Mouse (Mus musculus) urinary bladder, postnatal 25 days (tissue): ENCODE measurements at regions not wholly inside any gene's neighbourhood (a gene's known extent, or its start where the extent isn't known, plus 50 kb on each side); places are given as distances from the start of the nearest gene placed in this dataset.
"Not testable (repeated sequence)": the region's sequence is repeated elsewhere in the genome, so short reads cannot be mapped to it uniquely, and the experiment has no call there.

Experiments used
- DNase-seq: peaks from one replicate; pipeline ENCODE4 v3.0.0; 2022; ENCODE audit warnings: low spot score

DNA sequence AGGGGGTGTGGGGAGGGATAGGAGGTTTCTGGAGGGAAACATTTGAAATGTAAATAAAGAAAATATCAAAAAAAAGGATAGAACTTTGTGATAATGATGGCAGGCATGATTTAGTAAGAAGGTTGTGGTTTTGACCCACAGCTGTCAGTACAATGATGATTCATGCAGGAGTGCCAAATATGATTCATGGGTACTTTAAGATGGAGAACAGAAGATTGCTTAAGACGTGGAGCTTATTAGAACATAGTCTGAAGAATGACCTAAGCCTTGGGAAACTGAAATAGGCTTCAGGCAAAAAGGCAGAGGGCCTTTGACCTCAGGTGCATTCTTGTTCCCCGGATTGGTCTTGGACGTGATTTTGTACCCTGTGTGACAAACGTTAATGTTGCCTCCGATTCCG, 671.4 kb downstream of the Dad1 start:
- not testable (repeated sequence) for DNase-seq

DNA sequence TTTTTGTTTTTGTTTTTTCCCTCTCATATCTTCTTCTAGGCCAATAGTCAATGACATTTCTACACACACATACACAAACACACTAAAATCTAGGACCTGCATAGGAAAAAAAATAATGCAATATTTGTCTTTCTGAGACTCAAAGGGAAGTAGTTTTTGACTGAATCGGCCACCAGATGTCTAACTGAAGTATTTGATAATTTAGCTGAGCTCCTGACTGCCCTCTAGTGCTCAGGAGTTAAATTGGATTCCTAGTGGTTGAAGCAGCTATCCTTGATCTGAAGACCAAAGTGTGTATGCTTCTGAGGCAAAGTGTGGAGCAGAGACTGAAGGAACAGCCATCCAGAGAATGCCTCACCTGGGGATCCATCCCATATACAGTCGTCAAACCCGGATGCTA, 672.2 kb downstream of the Dad1 start:
- DNase-seq: not testable (repeated sequence)

DNA sequence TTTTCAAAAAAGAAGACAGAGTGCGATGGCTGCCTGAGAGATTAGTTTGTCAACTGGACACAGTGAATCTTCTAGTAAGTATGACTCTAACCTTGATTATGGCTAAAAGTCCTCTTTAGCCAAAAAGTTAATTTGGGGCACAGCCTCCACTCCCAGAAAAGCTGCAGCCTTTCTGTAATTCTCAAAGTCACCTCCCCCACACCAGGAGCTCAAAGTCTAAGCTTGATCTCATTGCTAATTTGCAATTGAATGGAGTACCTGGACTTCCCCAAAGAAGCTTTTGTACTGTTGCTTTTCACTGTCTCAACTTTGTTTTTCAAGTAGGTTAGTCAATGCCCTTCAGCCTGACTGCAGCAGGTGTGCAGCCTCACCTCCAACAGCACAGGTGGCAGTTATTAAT, 677.0 kb downstream of the Dad1 start:
- not testable (repeated sequence) for DNase-seq

DNA sequence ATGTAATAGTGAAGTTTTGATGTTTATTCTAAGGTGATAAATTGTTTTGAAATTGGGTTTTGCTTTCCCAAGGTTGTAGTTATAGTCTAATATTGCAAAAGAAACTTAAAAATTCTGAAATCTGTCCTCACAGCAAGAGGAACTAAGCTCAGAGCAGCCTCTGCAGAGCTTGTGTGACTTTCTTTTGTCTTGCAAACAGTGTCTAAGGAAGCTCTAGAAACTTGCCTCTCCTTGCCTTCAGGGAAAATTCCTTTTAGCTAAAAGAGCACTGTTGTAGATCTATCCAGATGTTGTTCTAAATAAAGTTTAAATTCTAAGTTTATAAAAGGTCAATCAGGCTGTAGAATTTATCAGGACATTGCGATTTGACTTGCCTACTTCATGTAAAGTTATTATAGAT, 681.2 kb downstream of the Dad1 start:
- DNase-seq: not testable (repeated sequence)

DNA sequence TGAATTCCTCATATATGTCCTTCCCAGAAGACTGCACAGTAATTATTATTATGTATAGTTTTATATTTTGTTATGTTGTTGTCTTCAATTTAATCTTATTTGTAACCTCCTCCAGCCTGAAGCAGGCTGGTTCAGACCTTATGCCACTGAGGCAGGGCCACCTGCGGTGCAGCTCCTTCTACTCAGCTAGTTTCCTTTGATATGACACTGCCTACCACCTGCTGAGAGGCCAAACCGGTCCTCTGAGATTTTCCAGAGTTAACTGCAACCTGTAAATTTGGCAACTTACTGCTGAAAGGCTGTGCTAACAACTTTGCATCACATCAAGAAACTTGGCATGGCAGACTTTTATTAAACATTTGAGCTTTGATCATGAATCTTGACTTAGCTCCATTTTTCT, 691.3 kb downstream of the Dad1 start:
- no peak for DNase-seq

DNA sequence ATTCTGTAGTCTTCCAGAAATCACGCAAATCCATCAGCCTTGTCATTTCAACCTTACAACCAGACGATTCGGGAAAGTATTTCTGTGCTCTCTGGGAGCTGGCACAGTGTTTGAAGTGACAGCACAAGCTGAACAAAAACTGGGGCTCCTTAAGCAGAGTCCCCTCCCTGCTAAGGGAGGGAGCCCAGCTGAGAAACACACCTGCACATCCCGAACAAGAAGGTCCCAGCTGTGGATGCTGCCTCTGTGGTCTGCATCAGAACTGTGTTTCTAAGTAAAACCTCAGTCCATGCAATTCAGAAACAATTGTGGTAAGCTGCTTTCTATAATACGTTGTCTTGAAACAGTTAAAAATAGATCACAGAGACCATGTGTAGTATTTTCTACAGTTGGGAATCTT, 693.8 kb downstream of the Dad1 start:
- not testable (repeated sequence) for DNase-seq

DNA sequence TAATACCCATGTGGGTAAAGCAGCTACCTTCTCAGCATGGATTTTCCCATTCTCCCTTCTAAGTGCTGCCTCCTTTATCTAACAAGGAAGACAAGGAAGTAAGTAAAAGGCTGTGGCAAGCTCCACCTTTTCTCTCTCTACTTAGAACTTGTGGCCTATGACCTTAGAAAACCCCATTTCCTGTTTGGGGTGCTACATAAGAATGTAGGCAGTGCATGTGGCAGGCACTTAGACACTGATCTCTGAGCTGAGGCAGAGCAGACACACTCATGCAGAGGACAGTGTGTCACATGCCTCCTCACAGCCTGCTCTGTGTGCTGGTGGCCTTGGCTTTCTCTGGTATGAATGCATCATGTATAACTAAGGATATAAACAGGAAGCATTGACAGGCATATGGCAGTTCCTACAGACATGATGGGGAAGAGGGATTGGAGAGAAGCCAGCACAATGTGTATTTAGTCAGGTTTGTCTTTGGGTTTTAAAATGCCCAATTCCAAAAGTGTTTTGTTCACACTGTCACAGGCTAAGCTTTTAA, 694.5 kb downstream of the Dad1 start:
- not testable (repeated sequence) for DNase-seq

DNA sequence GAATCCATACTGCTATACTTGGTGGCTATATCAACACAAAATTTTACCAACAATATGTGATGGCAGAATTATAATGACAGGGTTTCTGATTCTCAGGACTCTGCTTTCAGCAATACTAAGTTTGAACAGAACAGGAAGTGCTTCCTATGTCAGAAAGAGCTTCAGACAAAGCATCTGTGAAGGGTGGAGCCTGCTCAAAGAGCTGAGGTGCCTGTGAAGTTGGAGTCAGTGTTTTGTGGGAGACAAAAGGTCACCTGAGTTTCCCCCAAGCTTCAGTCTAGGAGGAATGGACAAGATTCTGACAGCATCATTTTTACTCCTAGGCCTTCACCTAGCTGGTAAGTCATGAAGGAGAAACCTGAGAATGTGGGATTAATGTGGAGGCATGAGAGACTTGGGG, 700.1 kb downstream of the Dad1 start:
- DNase-seq: no peak

DNA sequence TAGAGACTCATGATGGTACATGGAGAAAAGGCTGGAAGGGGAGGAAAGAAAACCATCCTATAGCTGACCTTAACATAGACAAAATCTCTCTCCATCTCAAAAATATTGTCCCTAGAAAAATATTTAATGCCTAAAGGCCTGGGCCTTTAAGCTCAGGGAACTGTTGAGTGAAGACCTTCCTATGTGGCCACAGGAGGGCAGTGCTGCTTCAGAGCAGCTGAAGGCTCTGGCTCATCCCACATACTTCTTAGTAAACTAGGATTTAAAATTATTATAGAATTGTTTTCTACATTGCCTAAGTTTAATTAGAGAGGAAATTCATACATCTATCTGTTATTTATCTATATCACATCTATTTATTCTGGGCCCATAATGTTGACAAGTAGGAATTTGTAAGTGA, 706.5 kb downstream of the Dad1 start:
- not testable (repeated sequence) for DNase-seq

DNA sequence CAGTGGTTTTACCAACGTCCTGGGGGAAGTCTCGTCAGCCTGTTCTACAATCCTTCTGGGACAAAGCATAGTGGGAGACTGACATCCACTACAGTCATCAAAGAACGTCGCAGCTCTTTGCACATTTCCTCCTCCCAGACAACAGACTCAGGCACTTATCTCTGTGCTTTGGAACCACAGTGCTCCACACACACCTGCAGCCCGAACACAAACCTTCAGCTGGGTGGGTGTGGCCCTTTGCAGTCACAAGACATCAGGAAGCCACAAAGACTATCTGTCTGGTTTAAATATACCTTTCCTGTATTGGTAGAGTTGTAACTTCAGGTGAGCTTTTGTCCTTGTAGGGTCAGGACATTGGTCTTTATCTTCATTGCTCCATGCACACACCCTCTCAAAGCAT, 708.6 kb downstream of the Dad1 start:
- DNase-seq: no peak

DNA sequence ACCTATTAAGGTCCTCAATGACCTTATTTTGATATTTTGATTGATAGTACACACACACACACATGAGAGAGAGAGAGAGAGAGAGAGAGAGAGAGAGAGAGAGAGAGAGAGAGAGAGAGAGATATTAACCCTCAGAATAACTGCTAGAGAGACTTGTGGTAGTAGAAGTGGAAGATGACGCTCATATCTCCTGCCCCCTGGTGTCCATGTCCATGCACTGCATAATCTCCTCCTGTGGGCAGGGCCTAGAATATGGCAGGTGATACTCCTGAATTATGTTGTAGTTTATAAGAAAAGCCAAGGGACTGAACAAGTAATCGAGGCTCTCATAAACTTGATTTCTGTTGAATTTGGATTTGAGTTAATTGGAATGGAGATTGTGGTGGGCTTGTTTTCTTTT, 712.3 kb downstream of the Dad1 start:
- peak; percentile 3 for DNase-seq

DNA sequence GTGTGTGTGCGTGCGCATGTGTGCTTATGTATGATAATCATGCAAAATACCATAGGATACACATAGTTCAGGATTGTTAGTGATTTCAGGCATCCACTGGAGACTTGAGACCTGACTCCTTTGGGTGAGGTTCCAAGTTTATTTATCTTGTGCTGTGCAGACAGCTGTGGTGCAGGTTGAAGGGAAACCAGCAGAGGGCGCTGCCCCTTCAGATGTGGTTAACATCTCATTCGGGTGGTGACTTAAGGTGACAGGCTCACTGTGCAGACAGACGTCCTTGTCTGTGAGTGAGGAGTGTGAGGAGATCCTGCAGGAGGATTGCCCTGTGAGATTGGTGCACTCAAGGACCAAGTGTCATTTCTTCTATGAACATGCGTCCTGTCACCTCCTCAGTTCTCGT, 716.0 kb downstream of the Dad1 start:
- not testable (repeated sequence) for DNase-seq

DNA sequence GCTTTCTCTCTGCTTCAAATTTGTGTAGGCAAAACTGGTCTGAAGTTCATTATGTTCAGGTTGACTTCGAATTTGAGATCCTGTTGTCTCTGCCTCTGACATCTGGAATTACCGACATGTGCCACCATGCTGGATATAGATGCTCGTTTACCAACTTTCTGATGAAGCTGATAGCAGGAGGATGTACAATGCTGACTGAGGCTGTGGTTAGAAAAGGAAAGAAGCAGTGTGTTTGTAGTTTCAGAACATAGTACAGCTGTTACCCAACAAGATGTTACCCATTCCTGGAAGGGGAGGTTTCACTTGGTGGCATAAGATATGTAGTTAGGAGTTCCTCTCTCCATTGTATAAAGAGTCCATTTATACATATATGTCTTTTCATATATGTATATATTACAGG, 730.5 kb downstream of the Dad1 start:
- DNase-seq: not testable (repeated sequence)

DNA sequence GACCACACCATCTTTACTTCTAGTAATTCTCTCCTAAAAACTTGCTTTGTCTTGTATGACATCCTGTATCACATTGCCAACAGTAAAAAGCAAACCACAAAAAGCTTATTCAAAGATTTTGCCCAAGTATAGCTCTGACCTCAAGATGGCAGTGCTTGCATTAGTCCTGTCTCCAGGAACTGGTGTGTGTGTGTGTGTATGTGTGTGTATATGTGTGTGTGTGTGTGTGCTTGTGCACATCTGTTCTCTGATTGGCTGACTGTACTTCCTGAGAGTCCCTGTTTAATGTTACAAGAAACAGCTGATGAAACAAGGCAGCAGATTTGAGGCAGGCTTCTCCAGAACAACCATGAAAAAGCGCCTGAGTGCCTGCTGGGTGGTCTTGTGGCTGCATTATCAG, 735.0 kb downstream of the Dad1 start:
- not testable (repeated sequence) for DNase-seq

DNA sequence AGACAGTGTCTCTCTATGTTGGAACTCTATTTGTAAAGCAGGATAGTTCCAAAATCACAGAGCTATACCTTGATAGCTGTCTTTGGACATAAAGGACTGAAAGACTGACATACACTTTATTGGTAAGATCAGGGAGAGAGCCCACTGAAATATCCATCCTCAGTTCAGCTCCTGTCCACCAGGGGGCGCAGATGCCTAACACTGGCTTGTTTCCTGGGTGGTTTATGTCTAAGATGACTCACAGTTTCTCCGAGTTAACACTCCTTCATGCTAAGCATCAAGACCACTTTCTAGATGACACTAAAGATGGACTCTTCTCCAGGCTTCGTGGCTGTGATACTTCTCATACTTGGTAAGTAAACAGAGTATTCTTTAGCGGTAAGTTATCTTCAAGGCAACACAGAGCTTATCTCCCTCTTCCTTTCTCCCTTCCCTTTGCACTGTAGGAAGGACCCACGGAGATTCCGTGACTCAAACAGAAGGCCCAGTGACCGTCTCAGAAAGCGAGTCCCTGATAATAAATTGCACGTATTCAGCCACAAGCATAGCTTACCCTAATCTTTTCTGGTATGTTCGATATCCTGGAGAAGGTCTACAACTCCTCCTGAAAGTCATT, 737.2 kb downstream of the Dad1 start:
- not testable (repeated sequence) for DNase-seq

DNA sequence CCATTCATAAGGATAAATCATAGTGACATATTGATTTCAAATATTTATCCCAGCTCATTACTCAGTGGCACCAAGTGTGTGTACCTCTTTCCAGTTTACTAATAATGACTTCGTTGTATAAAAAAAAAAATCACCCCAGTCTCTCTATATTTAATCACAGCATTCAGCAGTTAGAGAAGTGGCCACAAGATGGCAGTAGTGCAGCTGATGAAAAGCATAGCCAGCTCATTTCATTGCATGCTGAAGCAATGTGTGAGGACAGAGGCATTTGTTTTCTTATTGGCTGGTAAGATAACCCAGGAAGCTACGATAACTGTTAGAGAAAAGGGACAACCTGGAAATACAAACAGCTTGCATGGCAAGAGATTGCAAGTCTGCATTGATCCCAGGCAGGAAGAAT, 748.5 kb downstream of the Dad1 start:
- peak; percentile 11 for DNase-seq

DNA sequence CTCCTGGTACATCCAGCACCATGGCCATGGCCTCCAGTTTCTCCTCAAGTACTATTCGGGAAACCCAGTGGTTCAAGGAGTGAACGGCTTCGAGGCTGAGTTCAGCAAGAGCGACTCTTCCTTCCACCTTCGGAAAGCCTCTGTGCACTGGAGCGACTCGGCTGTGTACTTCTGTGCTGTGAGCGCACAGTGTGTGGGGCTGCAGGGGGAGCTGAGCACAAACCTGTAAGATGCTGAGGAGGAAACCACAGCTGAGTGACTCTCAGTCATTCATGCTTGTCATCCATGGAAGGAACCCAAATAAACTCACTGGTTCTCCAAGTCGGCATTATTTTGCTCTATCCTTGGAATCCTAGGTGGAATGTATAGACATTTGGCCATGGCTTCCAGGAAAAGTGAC, 765.5 kb downstream of the Dad1 start:
- not testable (repeated sequence) for DNase-seq

DNA sequence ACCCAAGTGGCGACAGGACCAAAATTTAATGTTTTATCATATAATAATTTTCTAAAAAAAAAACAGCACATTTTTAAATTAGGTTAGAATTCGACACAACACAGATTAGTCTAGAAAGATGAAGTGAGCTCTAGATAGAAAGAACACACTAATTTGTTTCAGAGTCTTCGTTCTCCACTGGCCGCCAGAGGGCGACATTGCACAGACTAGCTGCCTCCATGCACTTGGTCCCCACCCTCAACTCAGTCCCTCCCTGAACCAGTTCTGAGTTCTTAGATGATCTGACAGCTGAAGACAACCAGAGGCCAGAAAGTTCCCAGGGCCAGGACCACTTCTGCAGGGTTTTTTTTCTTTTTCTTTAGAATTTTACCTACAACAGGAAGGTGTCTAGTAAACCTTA, 766.3 kb downstream of the Dad1 start:
- DNase-seq: not testable (repeated sequence)

DNA sequence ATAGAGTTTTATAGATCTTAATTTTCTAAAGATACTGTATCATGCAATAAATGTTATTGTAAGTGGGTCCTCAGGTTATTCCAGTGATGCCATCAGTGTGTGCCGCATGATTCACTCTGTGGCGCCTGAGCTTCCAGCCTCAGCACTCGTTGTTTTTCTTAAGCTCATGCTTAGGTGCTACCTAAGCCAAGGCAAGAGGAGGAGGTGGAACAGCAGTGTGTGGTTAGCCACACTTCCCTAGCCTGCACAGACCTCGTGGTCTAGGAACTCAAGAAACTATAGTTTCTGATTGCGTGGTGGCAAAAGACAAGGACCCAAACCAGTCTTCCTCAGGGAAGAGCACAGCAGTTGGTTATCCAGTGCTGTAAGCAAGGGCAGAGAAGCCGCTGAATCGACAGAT, 779.7 kb downstream of the Dad1 start:
- not testable (repeated sequence) for DNase-seq

DNA sequence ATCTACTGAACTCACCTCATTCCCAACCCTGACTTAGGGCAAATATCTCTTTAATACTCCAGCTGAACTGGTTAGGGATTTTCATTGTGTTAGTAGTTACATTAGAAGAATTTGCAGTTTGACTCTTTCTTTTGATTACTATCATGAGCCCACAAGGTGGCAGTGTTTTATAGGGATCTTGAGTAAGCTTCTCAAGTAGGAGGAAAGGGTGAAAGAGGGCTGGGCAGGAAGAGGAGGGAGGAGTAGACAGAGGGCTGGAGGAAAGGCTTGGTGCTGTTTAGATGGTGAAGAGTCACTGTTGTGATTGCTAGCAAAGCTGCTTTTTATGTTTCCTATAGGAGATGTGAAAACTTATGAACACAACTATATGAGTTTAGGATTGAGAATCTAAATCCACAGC, 793.1 kb downstream of the Dad1 start:
- not testable (repeated sequence) for DNase-seq

DNA sequence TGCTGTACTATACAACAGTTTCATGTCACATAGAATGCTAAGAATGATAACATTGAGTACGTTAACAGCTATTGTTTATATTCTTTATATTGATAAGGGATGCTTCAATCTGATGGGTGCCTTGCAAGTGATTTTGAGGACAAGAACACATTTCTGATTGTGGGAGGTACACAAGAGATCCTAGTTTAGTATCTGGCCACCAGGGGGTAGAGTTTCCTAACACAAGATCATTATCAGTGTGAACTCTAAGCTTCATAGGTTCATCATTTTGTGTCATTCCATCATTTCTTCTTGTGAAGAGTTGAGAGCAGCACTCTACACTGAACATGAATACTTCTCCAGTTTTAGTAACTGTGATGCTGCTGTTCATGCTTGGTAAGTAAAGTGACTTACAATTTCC, 799.9 kb downstream of the Dad1 start:
- DNase-seq: no peak

DNA sequence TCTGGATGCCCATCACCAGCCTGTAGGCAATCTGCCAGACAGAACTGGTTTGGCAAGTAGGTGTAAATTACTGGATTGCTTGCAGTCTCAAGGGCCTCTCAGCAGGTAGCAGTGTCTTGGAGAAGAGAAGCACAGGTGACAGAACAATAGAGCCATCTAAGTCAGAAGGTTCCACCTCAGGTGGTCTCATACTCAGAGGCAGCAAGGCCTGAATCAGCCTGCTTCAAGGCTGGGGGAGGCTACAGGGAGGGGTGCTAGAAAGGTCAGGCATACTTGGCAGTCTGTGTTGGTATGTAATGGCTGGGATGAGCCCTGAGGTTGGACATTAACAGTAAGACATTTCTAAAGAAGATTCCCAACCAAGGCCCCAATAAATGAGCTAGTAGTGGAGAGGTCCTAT, 814.3 kb downstream of the Dad1 start:
- not testable (repeated sequence) for DNase-seq

DNA sequence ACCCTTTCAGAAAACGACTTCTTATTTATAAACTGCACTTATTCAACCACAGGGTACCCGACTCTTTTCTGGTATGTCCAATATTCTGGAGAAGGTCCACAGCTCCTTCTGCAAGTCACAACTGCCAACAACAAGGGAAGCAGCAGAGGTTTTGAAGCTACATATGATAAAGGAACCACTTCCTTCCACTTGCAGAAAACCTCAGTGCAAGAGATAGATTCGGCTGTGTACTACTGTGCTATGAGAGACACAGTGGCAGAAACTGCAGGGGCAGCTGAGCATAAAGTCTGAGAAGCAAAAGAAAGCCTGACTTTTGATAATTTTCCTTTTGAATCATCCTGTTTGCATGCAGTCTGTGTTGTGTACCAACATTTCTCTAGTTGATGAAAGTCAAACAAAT, 823.8 kb downstream of the Dad1 start:
- not testable (repeated sequence) for DNase-seq

DNA sequence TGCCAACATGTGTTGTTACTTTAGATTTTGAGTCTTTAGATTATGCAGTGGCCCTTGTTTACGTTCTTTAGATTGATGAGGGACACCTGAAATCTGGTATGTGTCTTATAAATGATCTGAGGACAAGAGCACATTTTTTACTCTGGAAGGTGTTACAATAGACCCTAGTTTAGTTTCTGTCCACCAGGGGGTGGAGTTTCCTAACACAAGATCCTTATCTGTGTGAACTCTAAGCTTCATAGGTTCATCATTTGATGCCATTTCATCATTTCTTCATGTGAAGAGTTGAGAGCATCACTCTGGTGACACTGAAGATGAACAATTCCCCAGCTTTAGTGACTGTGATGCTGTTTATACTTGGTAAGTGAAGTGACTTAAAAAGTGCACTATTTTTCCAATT, 825.5 kb downstream of the Dad1 start:
- not testable (repeated sequence) for DNase-seq
